Mouse (Mus musculus): ENCODE data around the gene Pard6b.
A peak's percentile ranks its signal among the peaks of the same experiment; 100 is the strongest.

Gene Pard6b

GRCm38 (mm10) chr2:168128211-168128859 lies 47.5 kb downstream of the Pard6b start:
- peak; percentile 88 for DNase-seq (ENCODE audit: low spot score)

DNA sequence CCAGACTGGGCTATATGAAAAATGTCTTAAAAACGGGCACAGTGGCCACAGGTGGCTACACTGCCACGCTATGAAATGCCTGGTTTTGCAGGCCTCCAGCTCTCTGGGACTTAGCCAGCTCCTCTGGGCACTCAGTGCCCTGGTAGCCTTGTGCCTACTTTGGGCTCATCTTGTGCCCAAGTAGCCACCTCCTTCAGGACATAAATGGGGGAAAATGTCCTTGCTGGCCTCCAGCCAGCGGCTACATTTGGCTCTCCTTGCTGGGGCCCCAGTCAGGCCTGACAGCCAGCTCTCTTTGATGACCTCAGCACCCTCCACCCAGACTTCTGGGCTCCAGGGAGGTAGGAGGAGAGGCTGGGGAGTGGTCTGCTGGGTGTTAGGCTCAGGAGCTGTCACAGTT lies 49.2 kb downstream of the Pard6b start:
- no peak for DNase-seq (ENCODE audit: low spot score)

DNA sequence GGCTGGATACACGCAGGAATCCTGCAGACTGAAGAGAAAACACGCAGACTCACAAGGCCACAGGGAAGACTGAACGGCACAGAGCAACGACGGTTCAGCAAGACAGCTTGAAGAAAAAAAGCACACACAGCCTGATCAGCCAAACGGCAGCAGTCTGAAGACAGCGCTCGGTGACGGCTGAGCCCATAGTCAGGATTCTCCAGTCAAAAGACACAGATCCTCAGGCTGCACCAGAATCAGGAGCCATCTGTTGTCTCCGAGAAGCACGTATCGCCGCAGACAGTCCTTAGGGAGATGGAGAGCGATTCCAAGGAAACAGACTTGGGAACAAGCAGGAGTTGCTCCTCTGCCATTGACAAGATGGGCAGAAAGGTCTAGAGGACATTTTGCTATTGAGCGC lies 56.4 kb downstream of the Pard6b start:
- DNase-seq (ENCODE audit: low spot score) = peak; percentile 43

DNA sequence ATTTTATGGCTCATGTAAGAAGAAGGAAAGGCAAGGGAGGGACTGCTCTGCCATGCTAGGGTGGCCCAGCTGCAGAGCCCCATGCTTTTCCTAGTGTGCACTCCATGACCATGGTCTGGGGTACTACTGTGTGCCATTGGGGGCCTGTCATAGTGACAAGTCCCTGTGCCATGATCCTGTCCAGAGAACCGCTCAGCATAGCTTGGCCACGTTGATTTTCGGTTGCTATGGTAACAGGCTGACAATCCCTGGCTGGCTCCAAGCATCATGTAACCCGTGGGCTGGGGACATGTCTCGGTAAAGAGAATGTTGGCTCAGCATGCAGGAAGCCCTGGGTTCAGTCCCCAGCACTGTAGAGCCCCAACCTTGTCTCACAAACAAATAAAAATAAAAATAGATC lies 63.0 kb downstream of the Pard6b start:
- no peak for DNase-seq (ENCODE audit: low spot score)

DNA sequence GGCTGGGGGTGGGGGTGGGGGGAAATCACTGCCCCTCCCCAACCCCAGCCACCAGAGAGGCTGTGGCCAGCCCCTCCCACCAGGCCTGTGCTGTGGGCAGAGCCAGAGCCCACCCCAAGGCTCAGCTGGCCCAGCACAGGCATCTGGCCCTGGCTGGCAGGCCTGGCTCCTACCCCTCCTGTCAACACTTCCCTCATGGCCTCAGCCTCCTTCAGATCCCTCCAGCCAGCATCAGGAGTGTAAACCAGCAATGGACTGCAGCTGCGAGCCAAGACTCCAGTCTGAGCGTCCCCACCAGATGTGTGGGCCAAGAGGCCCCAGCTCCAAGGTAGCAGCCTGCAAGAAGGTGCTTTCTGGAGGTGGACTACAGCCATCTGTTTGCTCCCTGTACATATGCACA lies 64.6 kb downstream of the Pard6b start:
- DNase-seq (ENCODE audit: low spot score) = no peak

- DNase-seq (ENCODE audit: low spot score) = no peak
Observed at GRCm38 (mm10) chr2:168147722-168148432, 67.1 kb downstream of the Pard6b start.

- no peak for DNase-seq (ENCODE audit: low spot score)
Observed at GRCm38 (mm10) chr2:168149241-168149640, 68.4 kb downstream of the Pard6b start.
